Mouse (Mus musculus) right cerebral cortex, adult 2 months (tissue): Measurements from ENCODE around the gene Ppil6.
A peak's percentile ranks its signal among the peaks of the same experiment; 100 is the strongest.

Experiments used
- DNase-seq, 2 experiments: peaks; one replicate each; pipeline ENCODE4 v3.0.0; 2021 to 2022; ENCODE audit warnings: low spot score in 2 of 2

Ppil6 gene

DNA sequence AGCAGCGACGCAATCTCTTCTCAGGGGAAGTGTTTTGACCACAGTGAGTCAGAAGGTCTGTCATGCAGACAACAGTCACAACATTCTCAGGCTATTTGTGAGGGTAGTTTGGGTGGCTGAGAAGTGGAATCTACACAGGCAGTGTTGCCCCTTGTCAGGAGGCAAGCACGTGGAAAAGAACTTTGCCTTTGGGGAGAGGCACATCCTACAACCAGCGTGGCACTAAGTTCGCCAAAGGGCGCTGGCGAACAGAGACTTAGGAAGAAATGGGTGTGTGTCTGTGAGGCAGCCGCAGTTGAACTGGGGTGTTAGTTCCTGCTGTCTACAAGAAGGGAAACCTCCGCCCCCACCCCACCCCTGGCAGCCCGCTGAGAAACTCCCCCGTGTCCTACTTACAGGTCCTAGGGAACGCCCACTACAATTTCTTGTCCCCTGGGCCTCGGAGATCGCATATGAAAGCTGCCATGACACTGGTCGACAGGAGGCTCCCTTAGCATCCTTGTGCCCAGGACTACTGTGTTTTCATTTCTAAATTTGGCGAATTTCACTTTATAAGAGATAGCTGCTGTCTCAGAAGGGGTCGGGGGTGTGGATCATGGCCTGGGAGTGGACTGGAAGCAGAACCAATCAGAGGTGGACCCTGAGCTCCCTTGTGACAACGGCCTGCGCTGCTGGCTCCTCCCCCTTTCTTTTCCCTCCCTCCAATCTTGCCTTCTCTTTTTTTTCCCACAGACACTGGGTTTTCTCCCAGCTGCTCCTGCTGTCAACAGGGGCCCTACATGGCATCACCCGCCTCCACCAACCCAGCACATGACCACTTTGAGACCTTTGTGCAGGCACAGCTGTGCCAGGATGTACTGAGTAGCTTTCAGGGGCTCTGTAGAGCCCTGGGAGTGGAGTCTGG lies 12.7 kb upstream of the Ppil6 start:
- DNase-seq: peak; percentile 33 to 59

DNA sequence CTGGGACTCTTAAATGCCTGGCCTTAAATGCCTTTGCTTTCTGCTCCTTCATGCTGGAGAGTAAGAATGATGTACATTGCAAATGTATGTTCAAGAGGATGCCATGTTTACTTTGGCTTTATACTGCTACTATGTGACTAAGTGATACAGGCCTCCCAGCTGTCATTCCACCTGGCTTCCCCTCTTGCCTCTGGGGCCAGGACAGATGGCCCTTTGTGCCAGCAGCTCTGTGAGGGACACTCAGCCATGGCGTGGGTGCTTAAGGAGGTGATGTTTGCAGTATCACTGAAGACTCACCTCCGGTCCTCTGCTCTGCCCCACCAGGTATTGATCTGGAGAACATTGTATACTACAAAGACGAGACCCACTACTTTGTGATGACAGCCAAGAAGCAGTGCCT lies 10.3 kb upstream of the Ppil6 start:
- DNase-seq: no peak

GRCm38 (mm10) chr10:41480938-41481880 lies 9.0 kb upstream of the Ppil6 start:
- no peak for DNase-seq

DNA sequence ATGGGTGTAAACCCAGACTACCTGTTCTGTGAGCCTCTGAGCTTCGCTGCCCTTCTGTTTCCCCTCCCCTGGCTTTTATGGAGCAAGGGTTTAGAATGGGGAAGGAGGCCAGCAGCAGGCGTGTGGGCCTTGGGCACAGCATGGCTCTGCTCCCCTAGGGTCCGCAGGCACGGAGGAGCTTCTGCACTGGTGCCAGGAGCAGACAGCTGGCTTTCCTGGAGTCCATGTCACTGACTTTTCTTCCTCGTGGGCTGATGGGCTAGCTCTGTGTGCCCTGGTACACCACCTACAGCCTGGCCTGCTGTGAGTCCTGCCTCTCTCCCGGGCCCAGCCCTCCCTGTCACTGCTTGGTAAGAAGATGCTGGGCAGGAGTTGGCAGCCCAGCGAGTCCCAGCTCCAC lies 7.8 kb upstream of the Ppil6 start:
- DNase-seq: no peak

- DNase-seq: no peak
Observed at GRCm38 (mm10) chr10:41485778-41486177, 4.5 kb upstream of the Ppil6 start.

- DNase-seq: no peak
Observed at GRCm38 (mm10) chr10:41486506-41487170, 3.6 kb upstream of the Ppil6 start.

- DNase-seq: no peak
Observed at GRCm38 (mm10) chr10:41488877-41489276, 1.4 kb upstream of the Ppil6 start.

DNA sequence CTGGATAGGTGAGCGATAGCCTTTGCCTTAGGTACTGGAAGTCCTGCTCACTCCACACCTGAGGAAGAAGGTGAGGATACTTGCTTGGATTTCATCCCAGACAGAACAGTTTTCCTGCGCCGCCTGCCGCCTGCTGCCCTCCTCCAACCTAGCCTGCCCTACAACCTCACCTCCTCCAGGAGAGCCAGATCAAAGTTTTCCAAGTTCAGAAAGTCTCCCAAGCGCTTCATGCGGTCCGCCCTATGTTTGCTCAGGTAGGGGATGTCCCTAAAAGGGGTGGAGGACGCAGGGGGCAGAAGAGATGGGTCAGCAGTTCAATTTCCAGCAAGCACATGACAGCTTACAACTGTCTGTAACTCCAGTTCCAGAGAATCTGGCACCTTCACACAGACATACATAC lies 945 bp upstream of the Ppil6 start:
- no peak for DNase-seq

GRCm38 (mm10) chr10:41490518-41490873 lies 257 bp downstream of the Ppil6 start:
- DNase-seq: no peak

GRCm38 (mm10) chr10:41491111-41491510 lies 872 bp downstream of the Ppil6 start:
- DNase-seq: no peak

GRCm38 (mm10) chr10:41500941-41501340 lies 10.7 kb downstream of the Ppil6 start:
- no peak for DNase-seq

DNA sequence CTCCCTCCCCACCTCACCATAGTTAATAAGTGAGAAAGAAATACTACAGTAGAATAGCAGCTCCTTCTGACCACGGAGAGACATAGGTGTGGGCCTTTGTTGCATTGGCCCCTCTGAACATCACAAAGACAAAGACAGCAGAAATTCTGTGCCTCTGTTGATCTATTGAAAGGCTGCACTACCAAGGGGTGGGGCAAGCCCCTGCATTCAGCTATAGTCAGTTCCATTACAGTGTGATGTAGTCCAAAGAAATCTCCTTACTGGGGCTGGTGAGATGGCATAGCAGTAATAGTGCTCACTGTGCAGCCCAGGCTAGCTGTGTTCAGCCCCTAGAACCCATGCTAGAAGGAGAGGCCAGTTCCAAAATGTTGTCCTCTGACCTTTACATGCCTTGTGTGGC lies 14.8 kb downstream of the Ppil6 start:
- no peak for DNase-seq

- peak; percentile 55 to 71 for DNase-seq
Observed at GRCm38 (mm10) chr10:41505446-41505845, 15.2 kb downstream of the Ppil6 start.

GRCm38 (mm10) chr10:41509160-41509559 lies 18.9 kb downstream of the Ppil6 start:
- DNase-seq: no peak

GRCm38 (mm10) chr10:41514301-41514700 lies 24.1 kb downstream of the Ppil6 start:
- DNase-seq: no peak

DNA sequence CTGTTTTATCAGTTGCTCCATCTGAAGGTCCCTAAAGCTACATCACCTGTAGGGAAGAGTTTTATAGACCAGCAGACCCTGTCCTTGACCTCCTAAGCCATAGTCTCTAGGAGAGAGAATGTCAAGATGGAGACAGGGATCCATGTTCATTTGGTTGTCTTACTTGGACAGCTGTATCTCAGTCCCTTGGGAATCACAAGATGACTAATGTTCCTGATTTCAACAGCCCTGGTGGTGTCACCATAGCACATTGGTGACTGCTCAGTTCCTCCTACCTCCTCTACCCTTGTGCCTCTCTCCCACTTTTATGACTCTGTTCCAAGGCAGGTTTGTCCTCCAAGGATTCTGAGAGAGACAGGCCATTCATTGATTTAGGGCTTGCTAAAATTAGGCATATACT lies 24.7 kb downstream of the Ppil6 start:
- no peak for DNase-seq

DNA sequence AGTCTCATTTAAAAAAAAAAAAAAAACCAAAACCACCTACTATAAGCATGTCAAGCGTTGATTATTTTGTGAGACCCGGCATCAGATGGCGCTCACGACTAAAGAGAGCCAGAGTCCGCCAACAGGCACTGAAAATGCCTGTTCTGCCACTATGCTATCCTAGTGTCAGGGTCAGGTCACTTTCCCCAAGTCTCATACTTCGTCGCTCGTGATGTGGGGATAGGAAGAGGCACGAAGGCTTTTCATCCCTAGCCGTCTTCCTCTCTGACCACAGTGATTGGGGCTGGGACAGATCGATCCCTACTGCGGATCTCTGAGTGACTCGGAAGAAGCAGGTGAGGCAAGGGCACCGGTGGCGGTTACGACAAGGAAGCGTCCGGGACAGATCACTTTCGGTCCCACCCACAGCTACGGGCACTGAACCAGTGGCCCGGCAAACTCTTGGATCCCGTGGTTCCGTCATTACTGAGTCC lies 28.3 kb downstream of the Ppil6 start:
- DNase-seq: peak; percentile 71

GRCm38 (mm10) chr10:41518981-41519618 lies 28.9 kb downstream of the Ppil6 start, which contains the start of gene Cd164:
Gene Cd164 (plus strand): TSS chr10:41519414.
- peak; percentile 85 to 90 for DNase-seq

DNA sequence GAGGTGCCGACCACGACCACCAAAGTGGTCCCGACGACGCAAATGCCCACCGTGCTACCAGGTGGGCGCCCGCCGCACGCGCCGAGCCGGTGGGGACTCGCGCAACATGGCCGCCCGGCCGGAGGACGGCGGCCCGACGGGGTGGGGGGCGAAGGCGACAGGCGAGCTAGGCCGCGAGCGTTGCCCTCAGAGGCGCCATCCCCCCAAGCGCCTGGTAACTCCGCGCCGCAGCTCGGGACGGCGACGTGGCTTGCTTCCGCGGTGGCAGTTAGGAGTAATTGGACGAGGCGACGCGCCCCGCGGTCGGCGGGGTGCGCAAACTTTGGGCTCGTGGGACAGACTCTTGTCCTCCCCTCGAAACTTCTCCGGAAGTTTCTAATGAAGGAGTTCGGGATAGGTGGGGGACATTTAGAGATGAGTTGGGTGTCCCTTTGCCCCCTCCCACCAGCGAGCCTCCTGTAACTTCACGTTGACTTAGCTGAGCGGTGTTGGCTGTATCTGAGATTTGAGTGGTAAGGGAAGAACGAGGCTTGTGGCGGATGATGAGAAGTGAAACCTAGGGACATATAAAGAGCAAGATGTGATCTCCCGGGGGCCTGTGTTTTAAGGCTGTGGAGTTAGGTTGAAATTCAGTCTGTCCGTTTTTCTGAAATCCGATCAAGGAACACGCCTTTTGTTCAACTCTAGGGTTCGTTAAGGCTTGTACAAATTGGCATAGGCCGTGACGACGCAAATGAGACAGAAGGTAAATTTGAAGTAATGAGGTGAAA lies 29.6 kb downstream of the Ppil6 start:
- peak; percentile 22 to 43 for DNase-seq

DNA sequence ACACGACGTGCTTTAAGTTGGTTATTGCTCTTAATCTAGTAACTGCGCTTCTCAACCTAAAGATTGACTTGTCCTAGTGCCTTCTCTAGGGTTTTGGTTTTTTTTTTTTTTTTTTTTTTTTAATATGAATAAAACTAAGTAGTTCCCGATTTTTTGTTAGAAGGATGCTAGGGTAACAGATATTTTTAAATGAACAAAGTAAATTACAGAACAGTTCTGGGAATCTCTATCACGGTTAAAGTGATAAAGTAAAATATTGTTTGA lies 30.1 kb downstream of the Ppil6 start:
- no peak for DNase-seq

GRCm38 (mm10) chr10:41523386-41523785 lies 33.1 kb downstream of the Ppil6 start:
- DNase-seq: no peak
